Mouse (Mus musculus): ENCODE measurements around the gene Abcd1.

- TF ChIP-seq TCF3 (IDR thresholded peaks at IDR 0.05; ENCODE audit: insufficient read length, low read depth) (no peak), POLR2A (IDR thresholded peaks at IDR 0.05; ENCODE audit: insufficient read length, low read depth) (no peak), MAX (IDR thresholded peaks at IDR 0.05; ENCODE audit: low read depth) (no peak)
Measured at GRCm38 (mm10) chrX:73738155-73738554, 21.8 kb downstream of the Abcd1 start.
